ENCODE assay signal across 28 mouse cellular contexts in the genomic region with DNA sequence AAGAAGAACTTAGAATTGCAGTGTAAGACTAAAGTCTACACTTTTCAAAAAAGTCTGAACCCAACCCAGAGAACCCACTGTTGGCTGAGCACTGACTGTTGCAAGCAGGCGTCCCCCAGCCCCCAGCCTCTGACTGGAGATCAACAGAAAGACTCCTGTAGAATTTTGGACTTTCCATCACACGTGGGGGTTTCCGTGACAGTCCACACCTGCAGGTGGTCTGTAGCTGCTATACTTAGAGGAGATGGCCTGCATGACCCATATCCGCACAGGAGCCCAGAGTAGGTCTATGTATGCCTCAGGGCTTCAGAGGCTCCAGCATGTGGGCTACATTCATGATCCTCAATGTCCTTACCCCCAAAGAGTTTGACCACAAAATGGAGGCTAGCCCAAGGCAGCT. TPM values are rescaled to one million over a fixed set of nuclear protein-coding genes. Genes with fewer than 3 reads are reported as not detected.
DNase-seq lines count a peak whose midpoint lies in the region; TF ChIP-seq lines count a peak whose summit lies in the region.
"Had no signal": no experiment of that assay in that cellular context is flagged by ENCODE, and none has a peak within 500 bp of the region (broad histone marks: within the 10 kb centered on the region; RNA-seq: fewer than 3 reads in every experiment).

No protein-coding gene starts in this region.

- TF ChIP-seq POLR2A in CH12.LX (IDR thresholded peaks at IDR 0.05; ENCODE audit: low read depth, low read length) = no peak

- no peaks in the 10 kb centered on the region for H3K36me3 ChIP-seq in CH12.LX (replicated peaks in 1 of 2; ENCODE audit: control insufficient read depth in 1 of 2, insufficient read depth in 1 of 2, low read length in 1 of 2)
- peaks cover 7% of the 10 kb centered on the region; the same call in 1 of the 2 replicates for H3K36me3 ChIP-seq in ES-E14 (ENCODE audit: control insufficient read depth, insufficient read depth, low read length, poor library complexity, severe bottlenecking)
- H3K36me3 ChIP-seq: G1E had no signal

- TF ChIP-seq CTCF in CH12.LX (conservative IDR thresholded peaks at IDR 0.05 in 1 of 2, IDR thresholded peaks at IDR 0.05 in 1 of 2; ENCODE audit: low read depth in 2 of 2, low read length in 2 of 2) = no peak

- H3K27ac ChIP-seq in CH12.LX (ENCODE audit: insufficient read depth, low read depth) (peak overlapping the region; percentile 34), ES-E14 (ENCODE audit: insufficient read depth, low read depth, low read length, poor library complexity, severe bottlenecking) (peak overlapping the region; percentile 82)

- in situ Hi-C loops in CH12.LX (cut with MboI; ENCODE audit: low pct_ligation_motif_present, low pct_unique_long_range_greater_than_20kb, low sequenced_read_pairs) (loop anchor here (25.0 kb wide), 1 partner anchor 341 kb away; no protein-coding TSS in a partner anchor), ES-E14 (cut with MboI; ENCODE audit: low sequenced_read_pairs in 2 of 2, unreplicated experiment in 2 of 2) (no loop called here)

- dilution Hi-C loops in CH12.LX (cut with MboI; ENCODE audit: extremely low pct_ligation_motif_present, extremely low pct_unique_long_range_greater_than_20kb, low sequenced_read_pairs) = no loop called here

- H3K9me3 ChIP-seq in CH12.LX (replicated peaks; ENCODE audit: low read length) (no peaks in the 10 kb centered on the region), ES-E14 (ENCODE audit: control insufficient read depth, insufficient read depth, low read depth, low read length) (no peaks in the 10 kb centered on the region)
- H3K9me3 ChIP-seq: G1E had no signal

- H3K27me3 ChIP-seq in CH12.LX (replicated peaks) = peaks cover 11% of the 10 kb centered on the region
- H3K27me3 ChIP-seq: Patski had no signal

- peak; percentile 60; the same call in 1 of the 2 replicates for TF ChIP-seq EP300 in CH12.LX (IDR thresholded peaks at IDR 0.05; ENCODE audit: low read length)

- no peak overlapping the region for H3K9ac ChIP-seq in CH12.LX (ENCODE audit: insufficient read depth, low read depth)
- no peak overlapping the region for H3K9ac ChIP-seq in ES-E14 (ENCODE audit: insufficient read depth, low read depth, low read length, poor library complexity, severe bottlenecking)

- no peak overlapping the region for H3K4me3 ChIP-seq in CH12.LX (replicated peaks in 1 of 3; ENCODE audit: low read depth in 2 of 3, low read length in 2 of 3, poor library complexity in 1 of 3)
- H3K4me3 ChIP-seq in ES-E14 (ENCODE audit: insufficient read depth in 1 of 2, low read depth in 1 of 2, low read length in 2 of 2, poor library complexity in 1 of 2, severe bottlenecking in 1 of 2) = no peak overlapping the region

- intact Hi-C loops in left cerebral cortex, postnatal 14 days (cut with DNase I) = no loop called here

- no peak overlapping the region for H3K4me2 ChIP-seq in CH12.LX (ENCODE audit: insufficient read depth, low read depth, poor library complexity, severe bottlenecking)

- H3K79me2 ChIP-seq in CH12.LX (replicated peaks; ENCODE audit: control insufficient read depth, extremely low read depth, insufficient read depth, poor library complexity, severe bottlenecking) = no peaks in the 10 kb centered on the region

- TF ChIP-seq RAD21 in CH12.LX (IDR thresholded peaks at IDR 0.05; ENCODE audit: low read depth, low read length) = no peak

- peak; percentile 34 for DNase-seq in A20 (ENCODE audit: low read depth, low spot score)
- peak; percentile 60 for DNase-seq in CH12.LX (ENCODE audit: extremely low read depth)
- no peak for DNase-seq in ES-E14 (ENCODE audit: low read depth, low spot score)
- DNase-seq in adrenal gland, adult 2 months = no peak
- DNase-seq in natural killer cell, adult 2 months (ENCODE audit: low spot score in 2 of 2) = no peak
- DNase-seq in left cerebral cortex, postnatal 14 days (ENCODE audit: low spot score in 2 of 2) = no peak
- DNase-seq: adrenal gland, adult 8-10 months; adrenal gland, postnatal 10 days; adrenal gland, postnatal 14 days; adrenal gland, postnatal 25 days; adrenal gland, postnatal 36 days; B cell, adult 2 months; cerebellum, adult 11 months; cerebellum, adult 11-12 months; cerebellum, adult 18-20 months; cerebellum, adult 2 months; cerebellum, adult 8-10 months; cerebellum, adult 9-10 months; cerebellum, adult 9-11 months had no signal

- H3K4me1 ChIP-seq in CH12.LX (ENCODE audit: control insufficient read depth in 1 of 2, insufficient read depth in 2 of 2) (peaks cover 17 to 65% of the 10 kb centered on the region in 2 experiments), ES-E14 (ENCODE audit: control insufficient read depth in 2 of 2, insufficient read depth in 2 of 2, low read length in 2 of 2, poor library complexity in 1 of 2) (peaks cover 6 to 36% of the 10 kb centered on the region in 2 experiments; a peak in 3 of 4 replicates)

TF ChIP-seq in CH12.LX, 34 proteins besides CTCF, POLR2A, EP300 and RAD21 (continues in another document):
- peak; percentile 13; the same call in 1 of the 2 replicates for TF ChIP-seq IRF4 (IDR thresholded peaks at IDR 0.05; ENCODE audit: low read depth, low read length)
- TF ChIP-seq GABPA (IDR thresholded peaks at IDR 0.05; ENCODE audit: insufficient replicate concordance, low read depth, low read length) = no peak
- TF ChIP-seq ETS1 (conservative IDR thresholded peaks at IDR 0.05; ENCODE audit: low read depth, low read length) = peak; percentile 56
- TF ChIP-seq NELFE (IDR thresholded peaks at IDR 0.05; ENCODE audit: low read depth, low read length) = no peak
- TF ChIP-seq ELF1 (IDR thresholded peaks at IDR 0.05; ENCODE audit: low read depth, low read length) = no peak
- TF ChIP-seq BHLHE40 (IDR thresholded peaks at IDR 0.05; ENCODE audit: low read depth, low read length) = peak; percentile 73; the same call in 1 of the 2 replicates
- TF ChIP-seq RCOR1 (conservative IDR thresholded peaks at IDR 0.05; ENCODE audit: low read depth, low read length) = no peak
- peak; percentile 21; the same call in 1 of the 2 replicates for TF ChIP-seq CHD2 (IDR thresholded peaks at IDR 0.05; ENCODE audit: low read length)
- no peak; the same call in 1 of the 2 replicates for TF ChIP-seq MAX (IDR thresholded peaks at IDR 0.05; ENCODE audit: low read length)
- peak; percentile 15; the same call in 1 of the 2 replicates for TF ChIP-seq MYC (IDR thresholded peaks at IDR 0.05; ENCODE audit: low read depth, low read length)
- peak; percentile 89 for TF ChIP-seq TCF12 (IDR thresholded peaks at IDR 0.05; ENCODE audit: low read depth, low read length)
- no peak for TF ChIP-seq UBTF (IDR thresholded peaks at IDR 0.05; ENCODE audit: low read depth, low read length)

TF ChIP-seq in ES-E14, 5 proteins besides CTCF, POLR2A, EP300 and RAD21:
- TF ChIP-seq ZNF384 (IDR thresholded peaks at IDR 0.05; ENCODE audit: low read depth, low read length) (no peak), MAFK (IDR thresholded peaks at IDR 0.05; ENCODE audit: insufficient read depth, low read depth, low read length) (no peak), HCFC1 (IDR thresholded peaks at IDR 0.05; ENCODE audit: borderline replicate concordance, insufficient read depth, low read length) (no peak), ZC3H11A (IDR thresholded peaks at IDR 0.05; ENCODE audit: borderline replicate concordance, low read depth, low read length) (no peak), CHD2 (IDR thresholded peaks at IDR 0.05; ENCODE audit: low read depth, low read length) (no peak)

RNA-seq across cellular contexts. Expression of a gene that starts 3.0 kb away (rescaled TPM):
- total RNA-seq in CH12.LX (2012; rRNA removed) = 0.17 TPM in 1 of 2 replicates, not detected in the other
- not detected in 2 replicates for total RNA-seq in CH12.LX (2014; rRNA removed)
- polyA plus RNA-seq in CH12.LX (2012; ENCODE audit: insufficient read length, low read depth) = 0.16 TPM in 1 of 2 replicates, not detected in the other
- 68.3 and 88.3 TPM in 2 replicates for total RNA-seq in ES-E14 (2012; rRNA removed)
- not detected for total RNA-seq in adrenal gland, adult 2 months (2021)
- 0.08 TPM in 1 of 2 replicates, not detected in the other for polyA plus RNA-seq in adrenal gland, adult 2 months (2012; rRNA removed)
- total RNA-seq in left cerebral cortex, postnatal 14 days (2021) = under 1 TPM in 1 of 2 experiments, not detected in 1; 0.27 TPM
- total RNA-seq: adrenal gland, adult 18-20 months; adrenal gland, adult 8-10 months; adrenal gland, postnatal 14 days; adrenal gland, postnatal 25 days; adrenal gland, postnatal 36 days; adrenal gland, postnatal 4 days; G1E; MEL had no signal
- polyA plus RNA-seq: C2C12 had no signal

RNA-seq across cellular contexts. Expression of a gene that starts 4.6 kb away (rescaled TPM):
- 0.21 TPM in 1 of 2 replicates, not detected in the other for total RNA-seq in CH12.LX (2012; rRNA removed)
- 0.23 TPM in 1 of 2 replicates, not detected in the other for total RNA-seq in CH12.LX (2014; rRNA removed)
- not detected in 2 replicates for polyA plus RNA-seq in CH12.LX (2012; ENCODE audit: insufficient read length, low read depth)
- 328 and 388 TPM in 2 replicates for total RNA-seq in ES-E14 (2012; rRNA removed)
- 10 to 100 TPM; 23.2 to 29.5 TPM for total RNA-seq in adrenal gland, adult 2 months (2021)
- polyA plus RNA-seq in adrenal gland, adult 2 months (2012; rRNA removed) = 14.6 and 15.5 TPM in 2 replicates
- total RNA-seq in left cerebral cortex, postnatal 14 days (2021) = under 1 TPM in 1 of 2 experiments, not detected in 1; 0.33 TPM
- total RNA-seq: MEL had no signal
- polyA plus RNA-seq: activated CD4-positive, CD25-positive, alpha-beta regulatory T cell, adult 4 months; brain, embryonic 14.5 days; C2C12; CD4-positive, CD25-positive, alpha-beta regulatory T cell, adult 4 months; G1E had no signal

RNA-seq across cellular contexts. Expression of a gene that starts 22.7 kb away (rescaled TPM):
- total RNA-seq in CH12.LX (2012; rRNA removed) (0.64 and 0.80 TPM in 2 replicates), CH12.LX (2014; rRNA removed) (1.2 and 1.5 TPM in 2 replicates), ES-E14 (2012; rRNA removed) (30.5 and 31.7 TPM in 2 replicates)
- polyA plus RNA-seq in CH12.LX (2012; ENCODE audit: insufficient read length, low read depth) = 1.2 and 1.3 TPM in 2 replicates
- total RNA-seq in adrenal gland, adult 2 months (2021) = 10 to 100 TPM; 14.9 to 16.4 TPM
- polyA plus RNA-seq in adrenal gland, adult 2 months (2012; rRNA removed) = 22.8 and 32.0 TPM in 2 replicates
- 1 to 10 TPM; 1.4 to 1.9 TPM for total RNA-seq in left cerebral cortex, postnatal 14 days (2021)
- total RNA-seq: MEL had no signal
- polyA plus RNA-seq: G1E had no signal

RNA-seq across cellular contexts. Expression of a gene that starts 36.5 kb away (rescaled TPM):
- total RNA-seq in CH12.LX (2012; rRNA removed) (113 and 210 TPM in 2 replicates), CH12.LX (2014; rRNA removed) (125 and 159 TPM in 2 replicates), ES-E14 (2012; rRNA removed) (138 and 230 TPM in 2 replicates)
- polyA plus RNA-seq in CH12.LX (2012; ENCODE audit: insufficient read length, low read depth) = 95.9 and 106 TPM in 2 replicates
- total RNA-seq in adrenal gland, adult 2 months (2021) = 100 to 1,000 TPM; 128 to 145 TPM
- 122 and 138 TPM in 2 replicates for polyA plus RNA-seq in adrenal gland, adult 2 months (2012; rRNA removed)
- total RNA-seq in left cerebral cortex, postnatal 14 days (2021) = 100 to 1,000 TPM; 117 to 120 TPM

Comparison
In these comparisons a context has a peak if more than half of its experiments do, and no peak if none do; other contexts are left out.
1. DNase-seq: peak in A20 (single experiment) and CH12.LX (single experiment); none in ES-E14 (single experiment), adrenal gland, adult 2 months (single experiment), natural killer cell, adult 2 months (0 of 2) and left cerebral cortex, postnatal 14 days (0 of 2).
2. RNA of a gene that starts 3.0 kb away (total RNA-seq): 68.3 to 88.3 TPM in ES-E14; 0.27 TPM in left cerebral cortex, postnatal 14 days, 0.17 TPM in CH12.LX and not detected in adrenal gland, adult 2 months; every median in the first group is over 10 times any median in the second.
3. RNA of a gene that starts 4.6 kb away (total RNA-seq): 328 to 388 TPM in ES-E14 and 23.2 to 29.5 TPM in adrenal gland, adult 2 months; 0.33 TPM in left cerebral cortex, postnatal 14 days and 0.21 to 0.23 TPM in CH12.LX; every median in the first group is over 10 times any median in the second.
4. RNA of a gene that starts 22.7 kb away (total RNA-seq): 30.5 to 31.7 TPM in ES-E14 and 14.9 to 16.4 TPM in adrenal gland, adult 2 months; 1.4 to 1.9 TPM in left cerebral cortex, postnatal 14 days and 0.64 to 1.5 TPM in CH12.LX; every median in the first group is over 4 times any median in the second.